Mouse (Mus musculus): ENCODE measurements around the gene Tvp23a.

The Tvp23a gene

DNA sequence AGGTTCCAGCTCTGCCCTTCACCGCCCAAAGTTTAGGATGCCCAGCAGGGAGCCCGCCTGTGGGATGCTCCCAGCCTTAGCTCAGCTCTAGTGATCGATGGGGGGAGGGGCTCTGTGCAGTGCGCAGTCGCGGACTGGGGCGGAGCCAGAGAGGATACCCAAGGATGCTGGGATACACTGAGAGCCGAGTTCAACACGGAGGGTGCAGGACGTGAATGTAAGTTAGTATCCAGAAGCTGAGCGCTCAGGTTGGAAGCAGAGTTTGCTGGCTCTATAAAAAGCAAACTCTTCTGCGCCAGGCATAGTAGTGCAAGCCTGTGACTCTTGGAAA lies at the start of gene Tvp23a:
Tvp23a (minus strand) TSS at position 99 of the 331 bp plus-strand sequence.
- peak; percentile 94 for DNase-seq (ENCODE audit: low spot score)

- no peak for DNase-seq (ENCODE audit: low spot score)
These were observed 48.7 kb upstream of the Tvp23a start for GRCm38 (mm10) chr16:10495824-10496298.

DNA sequence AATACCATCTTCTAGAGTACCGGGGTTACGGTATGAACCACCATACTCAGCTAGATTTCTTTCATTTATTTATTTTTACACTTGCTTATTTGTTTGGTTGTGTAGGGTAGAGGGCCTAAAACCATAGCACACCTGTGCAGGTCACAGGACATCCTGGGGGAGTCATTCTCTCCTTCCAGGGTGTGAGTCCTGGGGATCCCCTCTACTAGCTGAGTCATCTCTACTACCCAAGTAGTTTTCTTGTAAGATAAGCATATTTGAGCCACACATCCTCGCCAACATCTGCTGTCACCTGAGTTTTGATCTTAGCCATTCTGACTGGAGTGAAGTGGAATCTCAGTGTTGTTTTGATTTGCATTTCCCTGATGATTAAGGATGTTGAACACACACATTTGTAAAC lies 45.4 kb upstream of the Tvp23a start:
- no peak for DNase-seq (ENCODE audit: low spot score)

- DNase-seq (ENCODE audit: low spot score), result no peak
These were observed 44.6 kb upstream of the Tvp23a start for GRCm38 (mm10) chr16:10491716-10492115.

GRCm38 (mm10) chr16:10490503-10491150 lies 43.5 kb upstream of the Tvp23a start:
- DNase-seq (ENCODE audit: low spot score), result no peak

GRCm38 (mm10) chr16:10489904-10490457 lies 42.8 kb upstream of the Tvp23a start:
- no peak for DNase-seq (ENCODE audit: low spot score)

DNA sequence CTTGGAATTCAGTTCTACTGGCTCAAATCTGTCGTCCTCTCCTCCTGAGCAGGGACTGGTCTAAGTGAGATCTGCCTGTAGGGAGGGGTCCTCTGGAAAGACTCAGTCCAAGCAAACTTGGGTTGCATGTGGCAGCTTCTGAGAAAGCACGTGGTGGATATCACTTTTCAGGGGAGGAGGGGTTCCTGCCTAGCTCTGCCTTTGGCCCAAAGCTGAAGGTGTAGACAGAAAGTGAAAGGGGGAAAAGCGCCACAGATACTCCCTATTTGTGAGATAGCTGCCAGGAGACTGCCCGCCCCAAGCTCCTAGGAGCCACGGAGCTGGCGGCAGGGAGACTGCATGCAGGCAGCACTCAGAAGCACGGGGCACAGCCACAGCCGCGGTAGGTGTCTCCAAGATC lies 42.3 kb upstream of the Tvp23a start:
- no peak for DNase-seq (ENCODE audit: low spot score)

DNA sequence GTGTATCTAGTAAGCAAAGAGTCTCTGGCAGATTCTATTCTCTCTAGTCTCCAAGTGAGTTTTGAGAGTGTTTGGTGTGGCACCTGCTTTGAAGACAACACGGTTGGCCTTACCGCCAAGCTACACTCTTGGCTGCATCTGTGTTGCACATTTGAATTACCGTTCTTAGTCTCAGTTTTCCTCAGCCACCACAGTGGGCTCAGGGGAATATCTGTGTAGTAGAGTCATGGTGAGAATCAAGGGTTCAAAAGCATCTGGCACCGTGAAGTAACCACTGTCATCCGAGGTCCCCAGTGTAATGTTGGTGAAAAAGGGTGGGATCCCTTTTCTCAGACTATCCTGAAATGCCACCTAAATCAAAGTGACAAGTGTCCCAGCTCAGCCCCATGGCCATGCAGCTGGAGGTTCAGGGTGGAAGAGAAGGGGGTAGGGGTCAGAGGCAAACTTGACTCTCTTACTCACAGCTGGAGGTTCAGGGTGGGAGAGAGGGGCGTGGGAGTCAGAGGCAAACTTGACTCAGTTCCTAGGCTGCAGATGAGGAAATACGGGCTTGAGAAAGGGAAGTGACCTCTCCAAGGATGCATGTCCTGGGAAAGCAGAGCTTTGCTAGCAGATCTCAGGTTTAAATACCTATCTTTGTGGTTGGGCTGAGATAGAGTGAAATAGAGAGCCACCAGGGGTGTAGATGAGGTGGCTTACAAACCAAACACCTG lies 41.8 kb upstream of the Tvp23a start:
- no peak for DNase-seq (ENCODE audit: low spot score)

DNA sequence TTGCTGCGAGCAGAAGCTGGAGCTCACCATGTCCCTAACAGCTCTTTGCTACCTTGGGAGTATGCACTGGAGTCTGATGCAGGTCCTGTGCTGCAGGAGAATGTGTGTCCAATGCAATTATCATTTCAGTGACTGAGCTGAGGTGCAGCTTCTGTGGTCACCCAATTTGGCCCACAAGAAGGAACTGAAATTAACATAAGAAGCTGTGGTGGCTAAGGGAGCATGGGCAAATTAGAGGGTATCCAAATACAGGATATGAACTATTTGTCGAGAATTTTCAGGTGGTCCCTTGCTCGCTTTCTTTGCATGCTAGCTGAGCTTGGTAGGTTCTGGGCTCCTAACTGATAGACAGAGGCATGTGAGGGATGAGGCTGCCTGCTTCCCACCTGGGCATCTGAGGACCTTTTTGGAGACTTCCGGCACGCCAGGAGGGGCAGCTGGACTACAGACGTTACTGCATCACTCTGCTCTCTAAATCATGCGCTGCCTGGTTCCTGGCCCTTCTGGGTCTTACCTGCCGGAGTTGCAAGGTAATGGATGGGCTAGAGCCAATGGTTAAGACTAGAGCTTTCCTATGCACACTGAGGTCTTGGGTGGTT lies 40.8 kb upstream of the Tvp23a start:
- no peak for DNase-seq (ENCODE audit: low spot score)

DNA sequence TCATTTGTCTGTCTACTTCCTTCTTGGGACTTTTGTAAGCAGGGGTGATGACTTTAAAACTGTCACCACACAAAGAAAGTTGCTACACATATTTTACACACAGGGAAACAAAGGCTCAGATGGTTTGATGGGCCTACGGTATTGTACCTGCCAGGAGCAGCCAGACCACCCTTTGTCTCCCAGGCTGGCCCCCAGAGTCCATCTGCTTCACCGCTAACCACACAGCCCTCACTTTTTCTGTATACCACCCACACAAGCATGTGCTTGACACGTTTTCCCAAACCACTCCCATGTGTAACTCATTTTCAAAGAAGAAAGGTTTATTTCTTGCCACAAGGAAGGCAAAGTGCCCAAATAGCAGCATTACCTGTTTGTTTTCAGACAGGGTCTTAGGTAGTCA lies 39.8 kb upstream of the Tvp23a start:
- DNase-seq (ENCODE audit: low spot score), result no peak

- DNase-seq (ENCODE audit: low spot score), result no peak
These were observed 35.2 kb upstream of the Tvp23a start for GRCm38 (mm10) chr16:10482343-10482742.

GRCm38 (mm10) chr16:10479857-10480256 lies 32.7 kb upstream of the Tvp23a start, which contains the start of gene Ciita:
Ciita (plus strand) TSS chr16:10480059.
- no peak for DNase-seq (ENCODE audit: low spot score)

- no peak for DNase-seq (ENCODE audit: low spot score)
These were observed 28.8 kb upstream of the Tvp23a start for GRCm38 (mm10) chr16:10475919-10476318.

DNA sequence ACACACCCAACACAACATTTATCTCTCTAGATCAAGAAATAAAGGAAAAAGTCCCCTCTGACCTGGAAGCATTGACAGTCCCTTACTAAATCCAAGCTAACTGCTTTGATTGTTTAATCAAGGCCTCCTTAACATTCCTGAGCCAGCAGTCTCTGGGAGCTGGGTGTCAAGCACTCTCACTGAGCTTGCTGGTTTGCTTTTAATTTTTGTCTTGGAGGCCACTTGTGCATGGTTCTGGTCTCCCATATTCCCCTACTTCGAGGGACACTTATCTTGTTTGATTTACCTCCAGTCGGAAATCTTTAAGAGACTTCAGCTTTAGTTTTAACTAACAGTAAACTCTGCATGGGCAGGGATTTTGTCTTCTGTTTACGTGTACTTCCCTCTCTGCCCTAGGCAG lies 27.8 kb upstream of the Tvp23a start:
- DNase-seq (ENCODE audit: low spot score), result no peak

DNA sequence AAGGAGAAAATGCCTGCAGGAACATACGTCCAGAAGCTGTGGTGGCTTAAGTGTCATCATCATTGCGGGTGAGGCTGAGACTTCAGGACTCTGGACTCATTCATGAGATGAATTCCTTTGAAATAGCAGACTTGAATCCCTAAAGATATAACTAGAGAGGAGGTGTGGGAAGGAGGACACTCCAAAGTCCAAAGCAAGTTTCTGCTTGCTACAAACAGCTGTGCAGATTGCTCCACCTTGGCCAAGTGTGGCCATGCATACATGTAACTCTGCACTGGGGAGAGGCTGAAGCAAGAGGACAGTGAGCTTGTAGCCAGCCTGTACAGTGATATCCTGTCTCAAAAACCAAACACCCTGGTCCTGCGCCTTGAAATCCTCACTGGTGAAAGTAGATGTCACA lies 24.8 kb upstream of the Tvp23a start:
- no peak for DNase-seq (ENCODE audit: low spot score)

- no peak for DNase-seq (ENCODE audit: low spot score)
These were observed 21.0 kb upstream of the Tvp23a start for GRCm38 (mm10) chr16:10468201-10468600.

- no peak for DNase-seq (ENCODE audit: low spot score)
These were observed 20.4 kb upstream of the Tvp23a start for GRCm38 (mm10) chr16:10467391-10468107.

GRCm38 (mm10) chr16:10465011-10465681 lies 18.0 kb upstream of the Tvp23a start:
- no peak for DNase-seq (ENCODE audit: low spot score)

DNA sequence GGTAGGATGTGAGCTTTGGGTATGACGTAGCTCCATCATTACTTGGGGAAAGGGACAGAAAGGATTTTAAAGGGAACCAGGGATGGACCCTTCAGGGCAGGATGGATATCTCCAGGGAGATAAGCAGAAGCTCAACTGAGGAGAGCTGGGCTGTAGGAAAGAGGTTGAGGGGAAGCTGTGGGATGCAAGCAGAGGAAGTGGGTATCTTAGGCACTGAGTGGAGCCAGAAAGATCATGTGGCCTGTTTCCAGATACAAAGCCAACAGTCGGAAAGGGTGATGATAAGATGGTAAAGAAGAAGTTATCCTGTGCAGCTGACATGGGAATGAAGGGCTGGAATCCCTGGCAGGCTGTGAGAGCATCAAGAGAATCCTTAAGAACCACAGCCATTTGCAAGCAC lies 14.0 kb upstream of the Tvp23a start:
- DNase-seq (ENCODE audit: low spot score), result no peak

DNA sequence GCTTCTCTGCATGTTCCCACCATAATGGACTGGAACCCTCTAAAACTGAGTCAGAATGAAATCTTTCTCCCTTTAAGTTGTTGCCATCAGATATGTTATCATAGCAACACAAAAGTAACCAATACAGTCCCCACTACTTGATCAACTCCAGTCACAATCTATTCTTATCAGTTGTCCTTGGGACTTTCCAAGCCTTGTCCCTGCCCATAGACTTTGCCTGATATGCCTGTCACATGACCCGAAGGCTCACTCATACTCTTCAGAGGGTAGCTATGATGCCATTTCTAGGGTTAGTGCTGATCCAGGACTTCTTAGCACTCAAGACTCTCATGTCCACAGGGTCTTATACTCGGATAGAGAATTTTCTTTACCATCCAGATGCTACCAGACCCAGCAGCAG lies 13.0 kb upstream of the Tvp23a start:
- DNase-seq (ENCODE audit: low spot score), result no peak

- DNase-seq (ENCODE audit: low spot score), result peak; percentile 48
These were observed 7.4 kb upstream of the Tvp23a start for GRCm38 (mm10) chr16:10454583-10454974.

Data from embryo, embryonic 10.5 days (tissue).